Mouse (Mus musculus): ENCODE results near the gene Tert.

- TF ChIP-seq JUND (conservative IDR thresholded peaks at IDR 0.05; ENCODE audit: low read depth, low read length) = no peak
- no peak for TF ChIP-seq EP300 (IDR thresholded peaks at IDR 0.05; ENCODE audit: low read length)
- no peak for TF ChIP-seq ZC3H11A (IDR thresholded peaks at IDR 0.05; ENCODE audit: low read depth, low read length)
- no peak for TF ChIP-seq POLR2A (IDR thresholded peaks at IDR 0.05; ENCODE audit: low read depth, low read length)
- no peak for TF ChIP-seq CTCF (conservative IDR thresholded peaks at IDR 0.05 in 1 of 2, IDR thresholded peaks at IDR 0.05 in 1 of 2; ENCODE audit: low read depth in 2 of 2, low read length in 2 of 2)
- no peak for TF ChIP-seq HCFC1 (IDR thresholded peaks at IDR 0.05; ENCODE audit: low read depth, low read length)
- no peak for TF ChIP-seq BHLHE40 (IDR thresholded peaks at IDR 0.05; ENCODE audit: low read depth, low read length)
- TF ChIP-seq CHD1 (IDR thresholded peaks at IDR 0.05; ENCODE audit: low read depth, low read length) = no peak
- no peak for TF ChIP-seq MXI1 (IDR thresholded peaks at IDR 0.05; ENCODE audit: low read depth, low read length)
- TF ChIP-seq SIN3A (IDR thresholded peaks at IDR 0.05; ENCODE audit: low read length) = no peak
These were observed 60.9 kb downstream of the Tert start for GRCm38 (mm10) chr13:73687601-73688000.
